Mouse (Mus musculus) large intestine, adult 2 months (tissue): Measurements from ENCODE around the gene Ngp. TPM values are rescaled to one million over a fixed set of nuclear protein-coding genes. Genes with fewer than 3 reads are reported as not detected.
"Not testable (repeated sequence)": the region's sequence is repeated elsewhere in the genome, so short reads cannot be mapped to it uniquely, and the experiment has no call there.

Source experiments
- DNase-seq: peaks from one replicate; pipeline ENCODE4 v3.0.0-alpha.2; 2012; ENCODE audit warnings: low read depth, low spot score
- WGBS: fragments of 180-500 bp; shearing (Covaris S2); methylation state at CpG from one replicate; pipeline ENCODE4 v1.1.7; 2018; 5-methylcytosine and 5-hydroxymethylcytosine counted together
- polyA plus RNA-seq: library from polyadenylated mRNA; depleted of rRNA; stranded (reverse); fragments of >200 nt; gene quantifications from 2 replicates; pipeline ENCODE4 v1.2.3, GENCODE M21; 2012; rRNA removed

Gene Ngp
- not detected in 2 replicates for polyA plus RNA-seq

DNA sequence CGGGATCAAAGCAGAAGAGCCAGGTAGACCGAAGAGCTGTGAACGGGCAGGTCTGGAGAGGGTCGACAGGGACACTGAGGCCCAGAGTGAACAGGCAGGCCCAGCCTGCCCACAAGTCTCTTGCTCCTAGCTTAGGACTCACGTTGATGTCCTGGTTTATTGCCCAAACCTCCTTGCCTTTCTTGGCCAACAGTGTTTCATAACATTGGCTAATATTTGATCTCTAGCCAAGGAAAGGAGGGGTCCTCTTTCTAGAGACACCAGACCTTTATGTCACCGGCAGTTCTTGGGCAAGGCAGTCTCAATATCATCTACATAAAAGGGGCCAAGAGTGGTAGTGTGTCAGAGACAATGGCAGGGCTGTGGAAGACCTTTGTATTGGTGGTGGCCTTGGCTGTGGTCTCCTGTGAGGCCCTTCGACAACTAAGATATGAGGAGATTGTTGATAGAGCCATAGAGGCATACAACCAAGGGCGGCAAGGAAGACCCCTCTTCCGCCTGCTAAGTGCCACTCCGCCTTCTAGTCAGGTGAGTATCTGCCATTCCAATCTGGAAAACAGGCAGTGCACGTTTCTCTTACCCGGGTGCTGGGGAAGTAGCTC, at the start of gene Ngp:
Ngp (plus strand) TSS at position 237 of the 602 bp plus-strand sequence.
- 79% methylated on average over 12 of the region's 12 CpGs for WGBS
- no peak for DNase-seq

DNA sequence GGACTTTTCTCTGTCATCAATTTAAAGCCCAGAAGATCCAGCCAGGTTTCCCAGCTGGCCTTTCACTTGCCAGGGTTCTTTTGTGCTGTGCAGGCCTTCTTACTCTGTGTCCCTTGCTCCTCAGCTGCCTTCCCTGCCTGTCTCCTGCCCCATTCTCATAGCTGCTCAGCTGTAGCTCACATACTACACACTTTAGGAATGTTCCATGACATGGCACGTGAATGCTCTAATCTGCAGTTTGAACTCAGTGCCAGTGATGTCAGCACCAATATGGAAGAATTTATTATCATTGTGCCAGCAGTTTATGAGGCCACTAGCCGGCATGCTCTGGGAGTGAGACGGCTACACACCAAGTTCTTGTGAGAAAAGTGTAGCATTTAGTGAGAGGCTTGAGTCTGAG, 49.7 kb upstream of the Ngp start:
- DNase-seq: no peak
- 53% methylated on average over 3 of the region's 3 CpGs for WGBS

DNA sequence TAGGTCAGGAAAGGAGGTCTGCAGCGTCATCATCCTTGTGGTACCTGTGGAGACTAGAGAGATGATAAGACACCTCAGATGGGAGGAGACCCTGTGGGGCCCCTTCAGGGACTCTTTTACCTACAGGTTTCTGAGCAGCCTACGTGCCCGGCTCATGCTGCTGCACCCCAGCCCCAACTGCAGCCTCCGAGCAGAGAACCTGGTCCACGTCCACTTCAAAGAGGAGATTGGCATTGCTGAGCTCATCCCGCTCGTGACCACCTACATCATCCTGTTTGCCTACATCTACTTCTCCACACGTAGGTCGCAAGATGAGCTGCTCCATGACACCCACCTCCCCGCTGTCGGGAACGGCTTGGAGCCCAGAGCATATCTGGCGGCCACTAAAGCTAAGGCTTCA, 45.7 kb upstream of the Ngp start:
- DNase-seq: no peak
- 96% methylated on average over 13 of the region's 13 CpGs for WGBS

DNA sequence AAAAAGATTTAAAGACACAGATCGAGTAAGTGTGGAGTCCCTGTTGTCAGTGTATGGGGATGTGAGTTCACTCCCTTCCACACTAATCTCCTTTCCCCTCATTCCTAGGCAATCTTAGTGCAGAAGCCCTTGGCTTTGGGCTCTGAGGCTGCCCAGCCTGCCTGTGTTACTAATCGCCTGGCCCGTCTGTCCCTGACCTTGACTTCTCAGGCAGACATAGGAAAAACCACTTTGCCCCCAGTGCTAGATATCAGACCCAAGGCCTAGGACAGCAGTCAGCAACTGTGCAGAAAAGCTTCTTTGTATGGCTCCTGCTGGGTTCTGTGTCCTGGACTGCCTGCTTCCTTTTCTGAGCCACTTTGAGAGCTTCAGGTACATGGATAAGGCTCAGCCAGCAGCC, 43.9 kb upstream of the Ngp start:
- DNase-seq: no peak
- 89% methylated on average over 3 of the region's 3 CpGs for WGBS

DNA sequence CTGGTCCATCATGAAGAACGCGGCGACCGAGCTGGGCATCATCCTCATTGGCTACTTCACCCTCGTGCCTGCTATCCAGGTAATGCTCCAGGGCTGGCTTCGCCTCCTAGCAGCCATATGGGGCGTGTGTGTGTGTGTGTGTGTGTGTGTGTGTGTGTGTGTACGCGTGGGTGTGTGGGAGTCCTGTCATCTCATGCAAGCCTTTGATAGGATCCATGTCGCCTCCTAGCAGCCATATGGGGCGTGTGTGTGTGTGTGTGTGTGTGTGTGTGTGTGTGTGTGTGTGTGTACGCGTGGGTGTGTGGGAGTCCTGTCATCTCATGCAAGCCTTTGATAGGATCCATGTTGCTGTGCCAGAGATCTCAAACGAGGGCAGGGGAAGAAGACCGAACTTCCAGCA, 41.9 kb upstream of the Ngp start:
- DNase-seq: not testable (repeated sequence)
- 87% methylated on average over 15 of the region's 15 CpGs for WGBS

DNA sequence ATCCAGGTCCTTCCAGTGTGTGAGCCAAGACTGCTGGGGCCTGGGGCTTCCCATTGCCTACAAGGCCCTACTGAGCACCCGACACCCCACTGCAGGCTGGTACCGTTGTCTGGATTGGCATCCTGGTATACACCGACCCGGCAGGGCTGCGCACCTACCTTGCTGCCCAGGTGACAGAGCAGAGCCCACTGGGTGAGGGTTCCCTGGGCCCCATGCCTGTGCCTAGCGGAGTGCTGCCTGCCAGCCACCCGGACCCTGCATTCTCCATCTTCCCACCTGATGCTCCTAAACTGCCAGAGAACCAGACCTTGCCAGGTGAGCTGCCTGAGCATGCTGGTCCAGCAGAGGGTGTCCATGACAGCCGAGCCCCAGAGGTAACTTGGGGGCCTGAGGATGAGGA, 40.2 kb upstream of the Ngp start:
- WGBS: 96% methylated on average over 8 of the region's 8 CpGs

DNA sequence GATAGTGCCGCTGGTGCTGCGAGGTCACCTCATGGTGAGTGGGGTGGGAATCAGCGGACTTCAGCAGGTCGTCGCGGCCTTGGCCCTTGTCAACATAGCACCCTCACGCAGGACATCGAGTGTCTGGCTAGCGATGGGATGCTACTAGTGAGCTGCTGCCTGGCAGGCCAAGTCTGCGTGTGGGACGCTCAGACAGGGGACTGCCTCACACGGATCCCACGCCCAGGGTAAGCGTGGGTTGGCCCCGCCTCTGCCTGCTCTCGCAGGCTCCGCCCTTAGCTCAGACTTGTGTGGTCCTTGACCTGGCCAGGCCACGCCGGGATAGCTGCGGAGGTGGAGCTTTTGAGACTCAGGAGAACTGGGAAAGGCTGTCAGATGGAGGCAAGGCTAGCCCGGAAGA, 38.9 kb upstream of the Ngp start:
- DNase-seq: no peak

More for the DNA sequence above, 40.2 kb upstream of the Ngp start:
- DNase-seq: no peak

DNA sequence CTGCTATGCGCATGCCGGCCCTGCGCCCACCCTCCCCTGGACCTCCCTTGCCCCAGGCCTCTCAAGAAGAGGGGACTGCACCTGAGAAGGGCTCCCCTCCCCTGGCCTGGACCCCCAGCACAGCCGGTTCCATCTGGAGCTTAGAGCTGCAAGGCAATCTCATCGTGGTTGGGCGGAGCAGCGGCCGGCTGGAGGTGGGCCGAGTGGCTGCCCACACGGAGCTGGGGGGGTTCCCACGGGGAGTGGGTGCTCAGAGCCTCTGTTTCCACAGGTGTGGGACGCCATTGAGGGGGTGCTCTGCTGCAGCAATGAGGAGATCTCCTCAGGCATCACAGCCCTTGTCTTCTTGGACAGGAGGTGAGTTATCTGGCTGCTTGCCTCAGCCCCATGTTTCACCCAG, 38.3 kb upstream of the Ngp start:
- 74% methylated on average over 12 of the region's 12 CpGs for WGBS
- no peak for DNase-seq

More for the DNA sequence above, 38.9 kb upstream of the Ngp start:
- WGBS: 59% methylated on average over 21 of the region's 21 CpGs

DNA sequence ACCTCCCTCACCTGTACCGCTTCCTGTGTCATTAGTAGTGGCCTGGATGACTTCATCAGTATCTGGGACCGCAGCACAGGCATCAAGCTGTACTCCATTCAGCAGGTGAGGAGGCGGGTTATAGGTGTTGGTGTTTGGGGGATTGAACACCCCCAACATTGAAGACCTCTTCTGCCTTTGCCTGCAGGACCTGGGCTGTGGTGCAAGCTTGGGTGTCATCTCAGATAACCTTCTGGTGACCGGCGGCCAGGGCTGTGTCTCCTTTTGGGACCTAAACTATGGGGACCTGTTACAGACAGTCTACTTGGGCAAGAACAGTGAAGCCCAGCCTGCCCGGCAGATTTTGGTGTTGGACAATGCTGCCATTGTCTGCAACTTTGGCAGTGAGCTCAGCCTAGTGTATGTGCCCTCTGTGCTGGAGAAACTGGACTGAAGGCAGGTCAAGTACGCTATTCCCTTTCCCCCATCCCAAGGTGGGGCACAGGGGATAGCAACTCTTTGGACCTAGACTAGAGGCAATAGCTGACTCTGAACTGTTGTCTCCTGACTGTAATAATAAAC, 35.1 kb upstream of the Ngp start:
- DNase-seq: no peak
- 87% methylated on average over 7 of the region's 7 CpGs for WGBS

DNA sequence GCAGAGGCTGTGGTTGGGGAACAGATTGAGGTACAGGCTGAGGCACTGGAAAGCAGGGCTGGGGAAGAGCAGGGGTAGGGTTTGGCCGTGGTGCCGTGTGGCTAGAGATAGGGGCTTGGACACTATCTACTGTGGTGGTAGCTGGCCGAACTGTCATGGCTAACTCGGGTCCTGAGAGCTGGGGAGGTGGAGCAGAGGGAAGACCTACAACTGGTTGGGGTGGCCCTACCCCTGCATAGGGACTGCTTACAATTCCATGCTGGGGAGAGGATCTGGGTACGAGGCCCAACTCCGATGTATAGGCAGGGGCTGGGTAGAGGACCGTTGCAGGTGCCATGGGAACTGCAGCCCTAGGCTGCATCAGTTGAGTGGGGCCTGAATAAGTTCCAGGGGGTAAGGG, 31.5 kb upstream of the Ngp start:
- 95% methylated on average over 7 of the region's 7 CpGs for WGBS
- DNase-seq: no peak

DNA sequence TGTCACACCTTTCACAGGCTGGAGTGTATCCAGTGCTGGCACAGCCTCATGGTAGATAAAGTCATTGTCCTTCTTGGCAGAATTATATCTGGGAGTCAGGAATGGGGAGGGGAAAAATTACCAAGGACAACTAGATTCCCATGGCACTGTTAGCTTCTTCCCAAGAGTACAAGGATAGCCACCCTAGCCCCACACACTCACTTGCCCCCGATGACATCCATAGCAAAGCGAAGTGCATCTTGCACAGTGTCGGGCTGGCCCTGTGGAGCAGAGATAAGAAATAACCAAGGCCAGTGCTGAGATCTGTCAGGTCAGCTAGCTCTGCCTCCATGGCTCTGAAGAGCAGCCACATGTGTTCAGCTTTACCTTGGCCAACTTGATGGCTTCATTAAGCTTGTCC, 28.7 kb upstream of the Ngp start:
- WGBS: 96% methylated on average over 3 of the region's 3 CpGs
- no peak for DNase-seq

DNA sequence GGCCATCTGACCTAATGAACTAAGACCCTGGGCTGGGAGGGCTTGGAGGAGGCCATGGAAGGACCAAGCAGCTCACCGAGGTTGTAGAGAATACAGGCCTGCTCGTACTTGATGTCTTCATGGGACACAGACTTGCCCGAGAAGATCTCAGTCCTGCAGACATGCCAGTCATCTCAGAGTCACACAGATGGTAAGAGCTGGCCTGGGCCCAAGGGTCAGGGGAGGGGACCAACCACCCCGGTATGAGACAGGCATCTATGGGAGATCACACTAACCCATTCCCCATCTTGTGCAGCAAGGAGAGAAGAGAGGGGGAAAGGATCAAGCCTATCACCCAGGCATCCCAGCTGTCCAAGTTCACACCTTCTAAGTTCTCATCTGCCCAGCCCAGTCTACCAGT, 26.3 kb upstream of the Ngp start:
- 83% methylated on average over 4 of the region's 4 CpGs for WGBS

DNA sequence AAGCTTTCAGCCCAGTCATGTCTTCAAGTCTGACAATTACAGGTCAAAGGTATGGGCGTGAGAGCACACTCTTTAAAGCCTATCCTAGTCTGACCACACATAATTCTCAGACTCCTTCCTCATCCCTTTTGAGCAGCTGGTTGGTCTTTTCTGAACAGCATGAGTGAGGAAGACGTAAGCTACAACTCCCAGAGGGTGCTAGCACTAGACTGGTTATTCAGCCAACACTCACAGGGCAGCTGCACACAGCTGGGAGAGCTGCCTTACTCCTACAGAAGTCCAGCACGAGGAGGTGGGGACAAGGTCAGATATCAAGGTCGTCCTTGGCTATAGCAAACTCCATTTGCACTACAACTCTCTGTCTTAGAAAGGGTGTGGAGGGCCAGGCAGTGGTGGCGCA, 18.9 kb upstream of the Ngp start:
- 33% methylated on average over 5 of the region's 5 CpGs for WGBS
- peak; percentile 56 for DNase-seq

More for the DNA sequence above, 26.3 kb upstream of the Ngp start:
- no peak for DNase-seq

DNA sequence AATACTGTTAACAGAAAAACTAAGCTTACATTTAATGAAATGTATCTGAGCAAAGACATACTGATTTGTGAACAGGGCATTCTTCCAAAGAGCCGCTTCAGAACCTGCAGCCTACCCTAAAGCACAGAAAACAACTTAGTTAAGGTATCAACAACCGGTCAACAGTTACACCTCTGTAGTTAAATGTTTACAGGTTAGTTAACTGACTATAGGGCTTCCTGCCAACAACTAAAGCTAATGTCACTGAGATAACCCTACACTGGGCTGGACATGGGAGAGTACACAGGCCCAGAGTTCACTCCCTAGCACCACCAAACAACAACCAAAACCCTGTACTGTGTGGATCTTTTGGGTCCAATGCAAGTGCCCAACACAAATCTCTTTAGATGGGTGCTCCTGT, 16.8 kb upstream of the Ngp start:
- 75% methylated on average over 2 of the region's 2 CpGs for WGBS
- DNase-seq: no peak

DNA sequence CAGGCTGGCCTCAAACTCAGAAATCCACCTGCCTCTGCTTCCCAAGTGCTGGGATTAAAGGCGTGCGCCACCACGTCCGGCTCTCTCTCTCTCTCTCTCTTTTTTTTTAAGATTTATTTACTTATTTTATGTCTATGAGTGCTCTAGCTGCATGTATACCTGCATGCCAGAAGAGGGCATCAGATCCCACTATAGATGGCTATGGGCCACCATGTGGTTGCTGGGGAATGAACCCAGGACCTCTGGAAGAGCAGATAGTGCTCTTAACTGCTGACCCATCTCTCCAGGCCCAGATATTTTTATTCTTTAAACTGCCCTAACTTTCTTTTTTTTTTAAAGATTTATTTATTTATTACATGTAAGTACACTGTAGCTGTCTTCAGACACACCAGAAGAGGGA, 16.3 kb upstream of the Ngp start:
- 55% methylated on average over 4 of the region's 4 CpGs for WGBS
- DNase-seq: not testable (repeated sequence)

DNA sequence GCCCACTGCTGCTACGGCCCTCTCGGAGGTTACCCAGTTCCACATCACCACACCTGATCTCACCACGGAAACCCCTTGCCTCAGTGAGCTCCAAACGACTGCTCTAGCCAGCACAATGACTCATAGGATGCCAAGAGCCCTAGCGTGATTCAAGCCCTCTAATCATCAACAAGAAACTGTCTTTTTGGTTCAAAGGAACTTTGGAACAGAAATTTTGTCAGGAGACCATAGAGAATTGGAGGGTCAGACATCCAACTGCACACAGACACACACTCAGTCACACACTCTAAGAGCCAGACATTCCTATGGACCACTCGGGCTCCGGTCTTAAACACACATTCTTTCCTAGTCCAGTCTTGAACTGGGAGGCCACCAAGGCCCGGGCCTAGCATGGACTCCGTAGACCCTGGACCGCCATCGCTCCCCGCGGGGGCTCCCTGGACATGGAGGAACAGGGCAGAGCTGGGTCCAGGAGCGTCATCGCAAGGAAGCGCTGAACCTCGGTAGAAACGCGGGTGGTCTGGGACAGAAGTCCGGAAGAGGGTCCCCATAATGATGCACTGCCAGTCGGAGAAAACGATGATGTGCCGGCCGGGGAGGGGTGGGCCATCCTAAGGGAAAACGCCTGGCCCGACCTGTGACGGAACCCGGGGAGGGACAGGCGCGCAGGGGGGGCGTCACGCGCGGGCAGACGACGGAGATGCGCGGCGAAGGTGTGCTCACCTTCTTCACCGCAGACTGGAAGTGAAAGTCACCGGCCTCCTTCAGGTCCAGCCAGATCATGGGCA, 12.0 kb upstream of the Ngp start:
- no peak for DNase-seq
- WGBS: 1% methylated on average over 41 of the region's 41 CpGs

DNA sequence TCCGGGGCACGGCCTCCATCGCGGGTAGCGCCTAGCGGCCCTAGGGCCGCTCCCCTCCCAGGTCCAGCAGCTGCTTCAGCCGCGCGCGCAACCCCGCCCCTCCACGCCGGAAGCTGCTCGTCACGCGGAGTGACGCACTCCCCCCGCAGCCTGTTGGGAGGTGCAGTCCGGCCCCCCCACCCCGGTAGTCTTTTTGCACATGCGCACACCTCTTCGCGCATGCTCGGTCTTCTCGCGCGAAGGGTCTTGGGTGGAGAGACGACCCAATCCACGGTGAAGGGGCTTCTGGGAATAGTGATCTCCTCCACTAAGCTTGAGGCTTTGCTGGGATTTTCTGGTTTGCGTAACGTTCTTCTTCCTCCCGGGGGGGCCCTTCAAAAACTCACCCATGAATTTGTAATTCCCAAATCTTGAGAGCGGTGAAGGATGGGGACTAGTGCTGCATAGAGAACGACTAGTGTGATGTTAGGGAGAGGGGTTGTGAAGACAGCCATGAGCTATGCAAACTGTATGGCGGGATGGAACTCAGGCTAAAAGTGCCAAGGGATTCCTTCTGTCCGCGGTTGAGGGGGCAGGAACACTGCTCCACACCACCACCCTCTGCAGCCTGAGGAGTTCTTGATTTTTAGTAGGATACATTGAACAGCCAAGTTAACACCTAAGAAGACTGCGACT, 11.3 kb upstream of the Ngp start, which contains the start of gene Ptpn23:
Ptpn23 (minus strand) TSS at position 115 of the 675 bp plus-strand sequence.
- under 1% methylated on average over 38 of the region's 39 CpGs for WGBS

DNA sequence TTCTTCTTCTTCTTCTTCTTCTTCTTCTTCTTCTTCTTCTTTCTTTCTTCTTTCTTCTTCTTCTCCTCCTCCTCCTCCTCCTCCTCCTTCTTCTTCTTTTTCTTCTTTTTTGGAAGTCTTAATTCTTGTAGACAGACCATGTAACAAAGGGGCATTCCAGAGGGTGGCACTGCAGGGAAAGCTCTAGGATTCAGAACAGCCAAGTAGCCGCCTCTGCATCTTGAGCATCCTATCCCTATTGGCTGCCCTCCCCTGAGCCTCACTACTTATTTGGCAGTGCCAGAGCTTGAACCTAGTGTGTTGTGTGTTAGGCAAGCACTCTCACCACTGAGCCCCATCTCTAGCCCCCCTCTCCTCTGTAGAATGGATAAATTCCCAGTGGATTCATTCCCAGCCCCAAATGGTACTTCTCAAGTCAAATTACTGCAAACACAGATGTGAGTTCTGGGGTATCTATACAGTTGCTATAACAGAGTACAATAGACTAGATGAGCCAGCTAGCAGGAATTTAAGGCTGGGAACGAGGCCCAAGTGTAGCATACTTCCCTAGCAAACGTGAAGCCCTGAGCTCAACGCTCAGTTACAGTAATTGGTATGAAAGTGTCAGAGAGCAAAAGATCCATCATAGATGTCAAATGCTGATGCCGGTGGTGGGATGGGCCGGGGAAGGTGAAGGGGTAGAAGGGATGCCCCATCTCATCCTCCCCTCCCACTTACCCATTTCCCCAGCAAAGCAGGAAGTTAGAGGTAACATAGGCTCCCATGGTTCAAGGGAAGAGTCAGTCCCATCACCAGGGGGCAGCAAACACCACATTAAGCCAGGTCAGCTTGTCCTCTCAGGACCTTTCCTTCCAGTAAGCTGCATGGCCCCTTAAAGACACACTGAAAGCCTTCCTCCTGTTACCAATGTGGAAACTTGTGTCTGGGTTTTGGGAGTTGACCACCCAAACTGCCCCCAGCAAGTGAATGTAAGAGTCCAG, 8.3 kb upstream of the Ngp start:
- DNase-seq: peak; percentile 66
- WGBS: 22% methylated on average over 6 of the region's 6 CpGs

More for the DNA sequence above, 11.3 kb upstream of the Ngp start, which contains the start of gene Ptpn23:
- DNase-seq: peak; percentile 81

DNA sequence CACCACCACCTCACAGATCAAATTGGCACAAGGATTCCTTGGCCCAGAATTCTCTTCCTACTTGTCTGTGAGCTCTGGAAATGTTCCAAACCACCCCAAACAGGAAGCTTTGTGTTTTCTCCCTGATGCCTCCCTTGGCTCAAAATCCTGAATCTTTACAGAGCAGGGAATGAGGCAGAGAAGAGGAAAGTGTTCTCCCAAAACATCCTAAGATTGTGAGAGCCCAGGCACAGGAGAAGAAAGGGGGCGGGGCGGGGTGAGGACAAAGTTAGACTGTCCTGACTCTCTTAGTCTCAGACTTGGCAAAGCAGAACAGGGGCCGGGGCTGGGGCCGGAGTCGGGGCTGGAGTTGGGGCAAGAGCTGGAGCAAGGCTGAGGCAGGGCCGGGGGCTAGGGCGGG, 6.6 kb upstream of the Ngp start:
- WGBS: 59% methylated on average over 7 of the region's 7 CpGs
- no peak for DNase-seq
